Mouse (Mus musculus) embryo, embryonic 9.5 days (tissue): ENCODE measurements at regions not wholly inside any gene's neighbourhood (a gene's known extent, or its start where the extent isn't known, plus 50 kb on each side); places are given as distances from the start of the nearest gene placed in this dataset.

Experiments
- DNase-seq: peaks from one replicate; pipeline ENCODE4 v3.0.0-alpha.2; 2017; ENCODE audit errors: extremely low spot score

- no peak for DNase-seq
Measured at GRCm38 (mm10) chr7:138640492-138641165, 205.2 kb upstream of the Ppp2r2d start.

- no peak for DNase-seq
Measured at GRCm38 (mm10) chr7:138639541-138639940, 206.3 kb upstream of the Ppp2r2d start.

GRCm38 (mm10) chr7:138626061-138626460 is 219.8 kb upstream of the Ppp2r2d start:
- DNase-seq, result no peak

GRCm38 (mm10) chr7:138620896-138621655 is 223.5 kb upstream of the Tcerg1l start:
- no peak for DNase-seq

- no peak for DNase-seq
Measured at GRCm38 (mm10) chr7:138620080-138620684, 222.7 kb upstream of the Tcerg1l start.

GRCm38 (mm10) chr7:138616468-138616867 is 218.9 kb upstream of the Tcerg1l start:
- DNase-seq, result no peak

- no peak for DNase-seq
Measured at GRCm38 (mm10) chr7:138609605-138610004, 212.1 kb upstream of the Tcerg1l start.

- DNase-seq, result no peak
Measured at GRCm38 (mm10) chr7:138609124-138609523, 211.6 kb upstream of the Tcerg1l start.

GRCm38 (mm10) chr7:138606363-138606964 is 208.9 kb upstream of the Tcerg1l start:
- no peak for DNase-seq

GRCm38 (mm10) chr7:138605923-138606322 is 208.4 kb upstream of the Tcerg1l start:
- DNase-seq, result no peak

GRCm38 (mm10) chr7:138601749-138602148 is 204.2 kb upstream of the Tcerg1l start:
- DNase-seq, result no peak

- DNase-seq, result no peak
Measured at GRCm38 (mm10) chr7:138593344-138593743, 195.8 kb upstream of the Tcerg1l start.

- no peak for DNase-seq
Measured at GRCm38 (mm10) chr7:138567352-138567751, 169.8 kb upstream of the Tcerg1l start.

GRCm38 (mm10) chr7:138551629-138552028 is 154.1 kb upstream of the Tcerg1l start:
- DNase-seq, result no peak

GRCm38 (mm10) chr7:138547881-138548280 is 150.4 kb upstream of the Tcerg1l start:
- DNase-seq, result no peak

GRCm38 (mm10) chr7:138538048-138538831 is 140.7 kb upstream of the Tcerg1l start:
- no peak for DNase-seq

- DNase-seq, result no peak
Measured at GRCm38 (mm10) chr7:138526143-138526542, 128.6 kb upstream of the Tcerg1l start.

- DNase-seq, result no peak
Measured at GRCm38 (mm10) chr7:138524936-138525335, 127.4 kb upstream of the Tcerg1l start.

- DNase-seq, result no peak
Measured at GRCm38 (mm10) chr7:138514171-138514570, 116.6 kb upstream of the Tcerg1l start.

GRCm38 (mm10) chr7:138505205-138505604 is 107.7 kb upstream of the Tcerg1l start:
- DNase-seq, result no peak

- peak; percentile 8 for DNase-seq
Measured at GRCm38 (mm10) chr7:138503986-138504385, 106.5 kb upstream of the Tcerg1l start.

- no peak for DNase-seq
Measured at GRCm38 (mm10) chr7:138503016-138503415, 105.5 kb upstream of the Tcerg1l start.
